Mouse (Mus musculus) heart, embryonic 16.5 days (tissue): ENCODE data around the gene Mynn. TPM values are rescaled to one million over a fixed set of nuclear protein-coding genes. Genes with fewer than 3 reads are reported as not detected.

ENCODE experiments used
- ATAC-seq: fragments of 200-750 bp; cut with Nextera tagmentation; replicated peaks from 2 replicates; pipeline ENCODE4 v1.8.0; 2017; ENCODE audit warnings: moderate number of reproducible peaks; ENCODE audit not compliant: insufficient read depth, low FRiP score; ENCODE audit errors: extremely low read depth
- H3K27ac ChIP-seq: fragments of 300-500 bp; sonication (generic); 2 replicates; pipeline ENCODE4 v1.5.1; 2014; ENCODE audit warnings: mild to moderate bottlenecking, low read length, control low read depth, moderate library complexity
- H3K27me3 ChIP-seq: fragments of 300-500 bp; sonication (generic); 2 replicates; pipeline ENCODE4 v1.6.1; 2014; ENCODE audit warnings: low read length, mixed read lengths; ENCODE audit not compliant: control insufficient read depth, insufficient read depth
- H3K36me3 ChIP-seq: fragments of 300-500 bp; sonication (generic); 2 replicates; pipeline ENCODE4 v1.6.1; 2014; ENCODE audit not compliant: control insufficient read depth, insufficient read depth
- H3K4me1 ChIP-seq: fragments of 300-500 bp; sonication (generic); 2 replicates; pipeline ENCODE4 v1.6.1; 2014; ENCODE audit warnings: low read length, mixed read lengths; ENCODE audit not compliant: control insufficient read depth, insufficient read depth
- H3K4me2 ChIP-seq: fragments of 300-500 bp; sonication (generic); 2 replicates; pipeline ENCODE4 v1.6.1; 2014; ENCODE audit warnings: low read depth, mild to moderate bottlenecking, control low read depth, low read length
- H3K4me3 ChIP-seq: fragments of 300-500 bp; sonication (generic); 2 replicates; pipeline ENCODE4 v1.5.1; 2014; ENCODE audit warnings: mild to moderate bottlenecking, control low read depth, low read length
- H3K9ac ChIP-seq: fragments of 300-500 bp; sonication (generic); 2 replicates; pipeline ENCODE4 v1.6.1; 2014; ENCODE audit warnings: low read length, control low read depth
- H3K9me3 ChIP-seq: fragments of 300-500 bp; sonication (generic); replicated peaks from 2 replicates; pipeline ENCODE4 v1.6.1; 2016; ENCODE audit warnings: low read length; ENCODE audit not compliant: control insufficient read depth
- WGBS: fragments of 180-500 bp; shearing (Covaris S2); extraction: QIAGEN DNeasy Blood & Tissue Kit; methylation state at CpG from one replicate; pipeline ENCODE4 v1.1.7; 2014; 5-methylcytosine and 5-hydroxymethylcytosine counted together
- polyA plus RNA-seq: library from polyadenylated mRNA; unstranded; fragments of >200 nt; fragmentation: Nextera tagmentation; extraction: Ambion mirVana; gene quantifications from 2 replicates; pipeline ENCODE4 v1.2.1, GENCODE M21; 2015

Gene Mynn
- polyA plus RNA-seq, 1 experiment from 2014 or later: 28.4 TPM

DNA sequence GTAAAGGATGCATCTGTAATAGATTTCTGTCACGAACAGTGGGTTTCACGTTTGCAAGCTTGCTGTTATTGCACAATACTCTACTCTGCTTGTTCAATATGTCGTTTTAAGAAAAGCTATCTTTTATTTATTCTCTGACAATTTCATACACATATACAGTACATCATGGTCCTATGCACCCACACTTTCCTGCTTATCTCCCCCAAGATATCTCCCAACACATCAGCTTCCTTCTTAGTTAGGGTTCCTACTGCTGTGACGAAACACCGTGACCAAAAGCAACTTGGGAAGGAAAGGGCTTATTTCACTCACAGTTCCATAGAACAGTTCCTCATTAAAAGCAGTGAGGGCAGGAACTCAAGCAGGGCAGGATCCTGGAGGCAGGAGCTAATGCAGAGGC, 54.1 kb downstream of the Mynn start:
- WGBS: 81% methylated on average over 5 of the region's 5 CpGs
- H3K27me3 ChIP-seq: peaks cover 3% of the 10 kb centered on the region; the same call in 1 of the 2 replicates
- no peaks in the 10 kb centered on the region for H3K9me3 ChIP-seq
- H3K4me1 ChIP-seq: no peaks in the 10 kb centered on the region
- H3K36me3 ChIP-seq: no peaks in the 10 kb centered on the region
- no peak overlapping the region for H3K27ac ChIP-seq
- H3K9ac ChIP-seq: no peak overlapping the region
- no peak overlapping the region for H3K4me2 ChIP-seq
- no peak overlapping the region for H3K4me3 ChIP-seq
- ATAC-seq: no peak

DNA sequence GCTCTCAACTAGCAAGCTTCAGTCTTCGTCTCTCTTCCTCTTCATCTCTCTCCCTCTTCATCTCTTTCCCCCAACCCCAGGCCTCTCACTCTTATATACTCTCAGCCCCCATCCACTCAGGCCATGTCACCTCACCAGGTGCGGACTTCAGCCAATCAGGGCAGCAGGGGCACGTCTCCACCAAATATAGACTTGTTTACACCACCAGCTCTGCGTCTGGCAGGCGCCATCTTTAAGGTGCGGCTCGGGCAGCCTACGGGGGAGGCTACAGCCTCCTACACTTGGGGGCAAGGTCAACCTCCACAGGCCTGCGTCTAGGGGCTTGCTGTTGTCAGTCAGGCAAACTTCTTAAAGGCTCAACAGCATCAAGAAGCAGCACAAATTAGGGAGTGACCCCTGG, 56.6 kb downstream of the Mynn start:
- Histone ChIP-seq H3K27me3 (no peaks in the 10 kb centered on the region), H3K27ac (no peak overlapping the region), H3K9ac (no peak overlapping the region), H3K4me3 (no peak overlapping the region), H3K4me1 (no peaks in the 10 kb centered on the region), H3K36me3 (no peaks in the 10 kb centered on the region), H3K9me3 (no peaks in the 10 kb centered on the region), H3K4me2 (no peak overlapping the region)
- no peak for ATAC-seq
- 79% methylated on average over 9 of the region's 9 CpGs for WGBS

Other genes starting within 250 kb of the Mynn start
- 12.7 and 17.4 TPM in 2 replicates for gene Mecom, start 54.1 kb upstream of the Mynn start, polyA plus RNA-seq
- gene Actrt3, start 2.1 kb upstream of the Mynn start, polyA plus RNA-seq: not detected in 2 replicates
- gene Lrriq4, start 42.4 kb downstream of the Mynn start, polyA plus RNA-seq: not detected in 2 replicates
- 0.88 and 1.1 TPM in 2 replicates for gene Lrrc34, start 45.8 kb downstream of the Mynn start, polyA plus RNA-seq
- gene Lrrc31, start 97.8 kb downstream of the Mynn start, polyA plus RNA-seq: 0.13 TPM in 1 of 2 replicates, not detected in the other
- gene Samd7, start 144.2 kb downstream of the Mynn start, polyA plus RNA-seq: not detected in 2 replicates
- gene Sec62, start 190.8 kb downstream of the Mynn start, polyA plus RNA-seq: 38.9 and 45.8 TPM in 2 replicates